Mouse (Mus musculus) forebrain, embryonic 11.5 days (tissue): ENCODE measurements around the gene Mymx. TPM values are rescaled to one million over a fixed set of nuclear protein-coding genes. Genes with fewer than 3 reads are reported as not detected.

Source experiments
- ATAC-seq: fragments of 200-750 bp; cut with Nextera tagmentation; replicated peaks from 2 replicates; pipeline ENCODE4 v1.8.0; 2017; ENCODE audit warnings: moderate TSS enrichment; ENCODE audit not compliant: low FRiP score
- DNase-seq: peaks from one replicate; pipeline ENCODE4 v3.0.0-alpha.2; 2017; ENCODE audit warnings: low spot score
- H3K27ac ChIP-seq: fragments of 300-500 bp; sonication (generic); 2 replicates; pipeline ENCODE4 v1.5.1; 2014; ENCODE audit warnings: low read depth, low read length
- H3K27me3 ChIP-seq: fragments of 300-500 bp; sonication (generic); 2 replicates; pipeline ENCODE4 v1.6.1; 2014; ENCODE audit warnings: mild to moderate bottlenecking, low read length, mixed read lengths; ENCODE audit not compliant: control insufficient read depth, insufficient read depth
- H3K36me3 ChIP-seq: fragments of 300-500 bp; sonication (generic); 2 replicates; pipeline ENCODE4 v1.6.1; 2014; ENCODE audit warnings: mild to moderate bottlenecking, low read length, moderate library complexity, mixed read lengths; ENCODE audit not compliant: control insufficient read depth, insufficient read depth
- H3K4me1 ChIP-seq: fragments of 300-500 bp; sonication (generic); replicated peaks from 2 replicates; pipeline ENCODE4 v1.6.1; 2014; ENCODE audit warnings: low read length, mixed read lengths; ENCODE audit not compliant: control insufficient read depth, insufficient read depth
- H3K4me2 ChIP-seq: fragments of 300-500 bp; sonication (generic); 2 replicates; pipeline ENCODE4 v1.6.1; 2014; ENCODE audit warnings: low read depth, mild to moderate bottlenecking, low read length, moderate library complexity, mixed read lengths; ENCODE audit not compliant: severe bottlenecking
- H3K4me3 ChIP-seq: fragments of 300-500 bp; sonication (generic); 2 replicates; pipeline ENCODE4 v1.5.1; 2014; ENCODE audit warnings: low read depth, low read length
- H3K9ac ChIP-seq: fragments of 300-500 bp; sonication (generic); 2 replicates; pipeline ENCODE4 v1.6.1; 2014; ENCODE audit warnings: low read length
- H3K9me3 ChIP-seq: fragments of 300-500 bp; sonication (generic); 2 replicates; pipeline ENCODE4 v1.6.1; 2016; ENCODE audit warnings: low read length, mixed read lengths; ENCODE audit not compliant: control insufficient read depth
- WGBS: fragments of 180-500 bp; shearing (Covaris S2); extraction: QIAGEN DNeasy Blood & Tissue Kit; methylation state at CpG from one replicate; pipeline ENCODE4 v1.1.7; 2014; 5-methylcytosine and 5-hydroxymethylcytosine counted together
- polyA plus RNA-seq: library from polyadenylated mRNA; unstranded; fragments of >200 nt; fragmentation: Nextera tagmentation; extraction: Ambion mirVana; gene quantifications from 2 replicates; pipeline ENCODE4 v1.2.1, GENCODE M21; 2014

Mymx gene
- polyA plus RNA-seq, 1 experiment from 2014 or later: not detected

GRCm38 (mm10) chr17:45602984-45603383, 1.1 kb upstream of the Mymx start:
- Histone ChIP-seq H3K27ac (no peak overlapping the region), H3K4me2 (no peak overlapping the region), H3K4me1 (peaks cover 4% of the 10 kb centered on the region), H3K4me3 (no peak overlapping the region), H3K9me3 (no peaks in the 10 kb centered on the region), H3K36me3 (no peaks in the 10 kb centered on the region), H3K27me3 (peaks cover 17% of the 10 kb centered on the region), H3K9ac (no peak overlapping the region)
- 78% methylated on average over 3 of the region's 3 CpGs for WGBS
- DNase-seq (no peak), ATAC-seq (no peak)

- DNase-seq (peak; percentile 57), ATAC-seq (no peak)
- H3K9me3 ChIP-seq: no peaks in the 10 kb centered on the region
- H3K9ac ChIP-seq: no peak overlapping the region
- no peaks in the 10 kb centered on the region for H3K36me3 ChIP-seq
- H3K27me3 ChIP-seq: peaks cover 17% of the 10 kb centered on the region
- no peak overlapping the region for H3K27ac ChIP-seq
- no peak overlapping the region; the same call in 1 of the 2 replicates for H3K4me2 ChIP-seq
- H3K4me3 ChIP-seq: no peak overlapping the region
- peaks cover 5% of the 10 kb centered on the region for H3K4me1 ChIP-seq
- WGBS: 9% methylated on average over 22 of the region's 22 CpGs
Observed at GRCm38 (mm10) chr17:45601325-45601724, 577 bp downstream of the Mymx start.

GRCm38 (mm10) chr17:45600267-45600666, 1.6 kb downstream of the Mymx start:
- no peak overlapping the region for H3K9ac ChIP-seq
- no peaks in the 10 kb centered on the region for H3K9me3 ChIP-seq
- no peak overlapping the region for H3K27ac ChIP-seq
- ATAC-seq (no peak), DNase-seq (peak; percentile 51)
- 46% methylated on average over 8 of the region's 8 CpGs for WGBS
- H3K4me2 ChIP-seq: no peak overlapping the region
- no peaks in the 10 kb centered on the region for H3K36me3 ChIP-seq
- no peak overlapping the region for H3K4me3 ChIP-seq
- peaks cover 13% of the 10 kb centered on the region for H3K4me1 ChIP-seq
- H3K27me3 ChIP-seq: peaks cover 23% of the 10 kb centered on the region

- Histone ChIP-seq H3K9ac (peak within 1 kb of the TSS; percentile 48), H3K36me3 (no peaks in the 10 kb centered on the region), H3K4me3 (peak within 1 kb of the TSS; percentile 33), H3K9me3 (no peaks in the 10 kb centered on the region), H3K4me1 (peaks cover 18% of the 10 kb centered on the region), H3K27me3 (peaks cover 26% of the 10 kb centered on the region), H3K27ac (no peak within 1 kb of the TSS), H3K4me2 (peak within 1 kb of the TSS; percentile 80)
- 0 out of 2 replicates have a peak, but pooled peaks have one; percentile 19 for ATAC-seq
- WGBS: 14% methylated on average over 32 of the region's 32 CpGs
- peak; percentile 74 for DNase-seq
Observed at GRCm38 (mm10) chr17:45599446-45600242, 2.3 kb downstream of the Mymx start, which contains the start of gene Slc29a1. TSS of gene Slc29a1 (minus strand) at chr17:45599606.

- Histone ChIP-seq H3K4me2 (peak overlapping the region; percentile 80; the same call in 1 of the 2 replicates), H3K36me3 (no peaks in the 10 kb centered on the region), H3K9me3 (no peaks in the 10 kb centered on the region), H3K4me3 (peak overlapping the region; percentile 33; the same call in 1 of the 2 replicates), H3K27me3 (peaks cover 32% of the 10 kb centered on the region), H3K9ac (no peak overlapping the region; the same call in 1 of the 2 replicates), H3K27ac (no peak overlapping the region), H3K4me1 (peaks cover 18% of the 10 kb centered on the region)
- DNase-seq (no peak), ATAC-seq (no peak)
- 46% methylated on average over 3 of the region's 3 CpGs for whole genome bisulfite sequencing
Observed at GRCm38 (mm10) chr17:45598891-45599290, 3.0 kb downstream of the Mymx start.

- H3K4me2 ChIP-seq: no peak overlapping the region
- H3K36me3 ChIP-seq: no peaks in the 10 kb centered on the region
- H3K9ac ChIP-seq: no peak overlapping the region
- DNase-seq: no peak
- H3K9me3 ChIP-seq: no peaks in the 10 kb centered on the region
- H3K4me1 ChIP-seq: peaks cover 18% of the 10 kb centered on the region
- H3K27ac ChIP-seq: no peak overlapping the region
- no peak for ATAC-seq
- H3K4me3 ChIP-seq: no peak overlapping the region
- 86% methylated on average over 2 of the region's 2 CpGs for WGBS
- H3K27me3 ChIP-seq: peaks cover 36% of the 10 kb centered on the region
Observed at GRCm38 (mm10) chr17:45598376-45598775, 3.5 kb downstream of the Mymx start.

- DNase-seq: peak; percentile 55
- H3K4me1 ChIP-seq: peaks cover 18% of the 10 kb centered on the region
- H3K9ac ChIP-seq: no peak overlapping the region
- no peak overlapping the region for H3K4me3 ChIP-seq
- peaks cover 36% of the 10 kb centered on the region for H3K27me3 ChIP-seq
- no peak for ATAC-seq
- H3K9me3 ChIP-seq: no peaks in the 10 kb centered on the region
- no peak overlapping the region for H3K27ac ChIP-seq
- no peak overlapping the region for H3K4me2 ChIP-seq
- WGBS: 51% methylated on average over 3 of the region's 3 CpGs
- no peaks in the 10 kb centered on the region for H3K36me3 ChIP-seq
Observed at GRCm38 (mm10) chr17:45597787-45598186, 4.1 kb downstream of the Mymx start.

- peaks cover 36% of the 10 kb centered on the region for H3K27me3 ChIP-seq
- ATAC-seq: 0 out of 2 replicates have a peak, but pooled peaks have one; percentile 28
- no peak overlapping the region for H3K9ac ChIP-seq
- DNase-seq: peak; percentile 77
- H3K27ac ChIP-seq: peak overlapping the region; percentile 25; the same call in 1 of the 2 replicates
- H3K4me3 ChIP-seq: no peak overlapping the region
- H3K9me3 ChIP-seq: no peaks in the 10 kb centered on the region
- no peak overlapping the region for H3K4me2 ChIP-seq
- H3K36me3 ChIP-seq: no peaks in the 10 kb centered on the region
- 25% methylated on average over 11 of the region's 11 CpGs for WGBS
- H3K4me1 ChIP-seq: peaks cover 18% of the 10 kb centered on the region
Observed at GRCm38 (mm10) chr17:45596631-45597396, 5.1 kb downstream of the Mymx start.
